Mouse (Mus musculus) liver, embryonic 11.5 days (tissue): ENCODE results near the gene Myo15. TPM values are rescaled to one million over a fixed set of nuclear protein-coding genes. Genes with fewer than 3 reads are reported as not detected.
A peak's percentile ranks its signal among the peaks of the same experiment; 100 is the strongest.

ENCODE experiments used
- ATAC-seq: fragments of 200-750 bp; cut with Nextera tagmentation; replicated peaks from 2 replicates; pipeline ENCODE4 v1.8.0; 2017; ENCODE audit warnings: moderate number of reproducible peaks, mild to moderate bottlenecking, moderate TSS enrichment, moderate library complexity; ENCODE audit not compliant: low FRiP score
- DNase-seq: peaks from one replicate; pipeline ENCODE4 v3.0.0-alpha.2; 2017; ENCODE audit warnings: low spot score
- H3K27ac ChIP-seq: fragments of 300-500 bp; sonication (generic); 2 replicates; pipeline ENCODE4 v1.5.1; 2014; ENCODE audit warnings: mild to moderate bottlenecking, low read depth, low read length, control low read depth
- H3K27me3 ChIP-seq: fragments of 300-500 bp; sonication (generic); replicated peaks from 2 replicates; pipeline ENCODE4 v1.6.1; 2014; ENCODE audit warnings: low read length, mixed read lengths; ENCODE audit not compliant: control insufficient read depth, insufficient read depth
- H3K36me3 ChIP-seq: fragments of 300-500 bp; sonication (generic); 2 replicates; pipeline ENCODE4 v1.6.1; 2014; ENCODE audit warnings: mild to moderate bottlenecking, low read length, moderate library complexity, mixed read lengths; ENCODE audit not compliant: control insufficient read depth, insufficient read depth
- H3K4me1 ChIP-seq: fragments of 300-500 bp; sonication (generic); replicated peaks from 2 replicates; pipeline ENCODE4 v1.6.1; 2014; ENCODE audit warnings: low read length, mixed read lengths; ENCODE audit not compliant: control insufficient read depth, insufficient read depth
- H3K4me2 ChIP-seq: fragments of 300-500 bp; sonication (generic); 2 replicates; pipeline ENCODE4 v1.6.1; 2014; ENCODE audit warnings: mild to moderate bottlenecking, control low read depth, moderate library complexity
- H3K4me3 ChIP-seq: fragments of 300-500 bp; sonication (generic); 2 replicates; pipeline ENCODE4 v1.5.1; 2014; ENCODE audit warnings: low read depth, low read length, control low read depth
- H3K9ac ChIP-seq: fragments of 300-500 bp; sonication (generic); 2 replicates; pipeline ENCODE4 v1.6.1; 2014; ENCODE audit warnings: low read depth, low read length, control low read depth
- H3K9me3 ChIP-seq: fragments of 300-500 bp; sonication (generic); 2 replicates; pipeline ENCODE4 v1.6.1; 2016; ENCODE audit warnings: low read length, inconsistent platforms, mixed read lengths; ENCODE audit not compliant: control insufficient read depth
- WGBS: fragments of 180-500 bp; shearing (Covaris S2); extraction: QIAGEN DNeasy Blood & Tissue Kit; methylation state at CpG from one replicate; pipeline ENCODE4 v1.1.7; 2014; 5-methylcytosine and 5-hydroxymethylcytosine counted together
- polyA plus RNA-seq: library from polyadenylated mRNA; unstranded; fragments of >200 nt; fragmentation: Nextera tagmentation; extraction: Ambion mirVana; gene quantifications from 2 replicates; pipeline ENCODE4 v1.2.1, GENCODE M21; 2014

Gene Myo15
- polyA plus RNA-seq, 1 experiment from 2014 or later = 0.34 TPM

- ATAC-seq = no peak
- Histone ChIP-seq H3K4me2 (no peak overlapping the region), H3K27ac (no peak overlapping the region), H3K4me3 (no peak overlapping the region), H3K27me3 (peaks cover 8% of the 10 kb centered on the region; the same call in 1 of the 2 replicates), H3K9me3 (no peaks in the 10 kb centered on the region), H3K9ac (no peak overlapping the region), H3K4me1 (peaks cover 8% of the 10 kb centered on the region), H3K36me3 (no peaks in the 10 kb centered on the region)
- DNase-seq = no peak
- WGBS = 83% methylated on average over 5 of the region's 5 CpGs
Observed at GRCm38 (mm10) chr11:60475668-60476362, 6.7 kb downstream of the Myo15 start.

GRCm38 (mm10) chr11:60478121-60478520 is 9.0 kb downstream of the Myo15 start:
- Histone ChIP-seq H3K4me1 (peaks cover 8% of the 10 kb centered on the region), H3K9ac (peak overlapping the region; percentile 25; the same call in 1 of the 2 replicates), H3K36me3 (no peaks in the 10 kb centered on the region), H3K27ac (no peak overlapping the region), H3K9me3 (no peaks in the 10 kb centered on the region), H3K4me3 (no peak overlapping the region), H3K4me2 (peak overlapping the region; percentile 56), H3K27me3 (peaks cover 8% of the 10 kb centered on the region; the same call in 1 of the 2 replicates)
- ATAC-seq = peak; percentile 45; the same call in 1 of the 2 replicates
- DNase-seq = no peak
- 27% methylated on average over 17 of the region's 17 CpGs for WGBS

DNA sequence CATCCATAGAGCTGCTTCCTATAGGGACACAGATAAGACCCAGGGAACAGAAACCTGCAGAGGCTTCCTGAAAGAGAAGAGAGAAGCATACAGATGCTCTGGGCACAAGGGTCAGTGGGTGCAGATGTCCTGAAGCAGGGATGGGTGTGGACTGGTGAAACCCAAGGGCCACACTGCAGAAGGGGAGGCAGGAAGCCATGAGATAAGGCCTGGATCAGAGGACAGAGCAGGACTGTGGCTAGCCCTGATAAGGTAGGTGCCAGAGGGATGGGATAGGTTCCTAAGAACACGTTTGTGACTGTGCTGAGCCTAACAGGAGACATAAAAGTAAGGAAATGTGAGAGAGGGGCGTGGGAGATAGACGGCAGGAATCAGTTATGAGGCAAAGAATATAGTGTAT is 17.1 kb downstream of the Myo15 start:
- peak overlapping the region; percentile 38; the same call in 1 of the 2 replicates for H3K9ac ChIP-seq
- no peaks in the 10 kb centered on the region for H3K36me3 ChIP-seq
- H3K4me3 ChIP-seq = no peak overlapping the region
- ATAC-seq (peak; percentile 96), DNase-seq (no peak)
- peaks cover 14% of the 10 kb centered on the region for H3K4me1 ChIP-seq
- peak overlapping the region; percentile 61; the same call in 1 of the 2 replicates for H3K27ac ChIP-seq
- peak overlapping the region; percentile 40 for H3K4me2 ChIP-seq
- H3K9me3 ChIP-seq = no peaks in the 10 kb centered on the region
- WGBS = 36% methylated on average over 3 of the region's 3 CpGs
- H3K27me3 ChIP-seq = no peaks in the 10 kb centered on the region

DNA sequence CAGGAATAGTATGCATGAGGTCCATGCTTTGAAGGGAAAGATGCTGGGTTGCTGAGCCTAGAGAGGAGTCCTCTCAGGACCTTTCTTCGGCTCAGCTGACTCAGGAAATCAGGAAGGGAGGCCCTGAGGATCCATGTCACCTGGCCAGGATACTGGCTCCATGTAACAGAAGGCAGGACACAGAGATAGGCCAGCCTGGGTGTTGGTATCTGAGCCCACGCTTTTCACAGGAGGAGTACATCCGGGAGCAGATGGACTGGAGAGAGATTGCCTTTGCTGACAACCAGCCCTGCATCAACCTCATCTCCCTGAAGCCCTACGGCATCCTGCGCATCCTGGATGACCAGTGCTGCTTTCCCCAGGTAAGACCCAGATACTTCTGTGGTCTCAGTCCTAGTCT is 23.6 kb downstream of the Myo15 start:
- no peak for DNase-seq
- Histone ChIP-seq H3K36me3 (no peaks in the 10 kb centered on the region), H3K9ac (no peak overlapping the region), H3K27me3 (peaks cover 6% of the 10 kb centered on the region), H3K4me3 (no peak overlapping the region), H3K4me2 (no peak overlapping the region), H3K9me3 (no peaks in the 10 kb centered on the region), H3K27ac (no peak overlapping the region), H3K4me1 (no peaks in the 10 kb centered on the region)
- 85% methylated on average over 5 of the region's 5 CpGs for WGBS
- no peak for ATAC-seq

GRCm38 (mm10) chr11:60495692-60496091 is 26.6 kb downstream of the Myo15 start:
- Histone ChIP-seq H3K27me3 (peaks cover 6% of the 10 kb centered on the region), H3K36me3 (no peaks in the 10 kb centered on the region), H3K27ac (no peak overlapping the region), H3K4me3 (no peak overlapping the region), H3K9me3 (no peaks in the 10 kb centered on the region), H3K9ac (no peak overlapping the region), H3K4me2 (no peak overlapping the region), H3K4me1 (no peaks in the 10 kb centered on the region)
- DNase-seq (no peak), ATAC-seq (no peak)
- WGBS = 59% methylated on average over 2 of the region's 2 CpGs

- Histone ChIP-seq H3K4me2 (no peak overlapping the region), H3K27me3 (peaks cover 28% of the 10 kb centered on the region), H3K9ac (no peak overlapping the region), H3K9me3 (no peaks in the 10 kb centered on the region), H3K4me3 (no peak overlapping the region), H3K4me1 (peaks cover 16% of the 10 kb centered on the region), H3K27ac (no peak overlapping the region), H3K36me3 (no peaks in the 10 kb centered on the region)
- WGBS = 80% methylated on average over 13 of the region's 13 CpGs
- no peak for ATAC-seq
- no peak for DNase-seq
Observed at GRCm38 (mm10) chr11:60507281-60507680, 38.1 kb downstream of the Myo15 start.

DNA sequence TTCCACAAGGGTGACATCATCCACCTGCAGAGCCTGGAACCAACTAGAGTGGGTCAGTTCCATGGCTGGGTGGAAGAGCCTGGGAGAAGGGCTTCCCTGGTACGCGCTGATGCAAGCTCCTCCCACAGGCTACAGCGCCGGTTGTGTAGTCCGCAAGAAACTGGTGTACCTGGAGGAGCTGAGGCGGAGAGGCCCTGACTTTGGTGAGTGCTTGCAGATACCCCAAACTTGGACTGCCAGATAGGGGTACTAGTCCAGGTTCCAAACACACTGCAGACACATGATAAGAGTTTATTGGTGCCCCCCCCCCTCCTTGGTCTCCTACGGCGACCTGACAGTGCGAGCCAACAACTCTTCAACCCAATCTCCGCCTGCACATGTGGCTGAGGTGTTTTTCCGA is 39.8 kb downstream of the Myo15 start:
- H3K4me2 ChIP-seq = peak overlapping the region; percentile 85
- 3% methylated on average over 11 of the region's 11 CpGs for WGBS
- ATAC-seq = peak; percentile 92

GRCm38 (mm10) chr11:60509500-60509899 is 40.4 kb downstream of the Myo15 start:
- H3K9me3 ChIP-seq = no peaks in the 10 kb centered on the region
- DNase-seq (peak; percentile 48), ATAC-seq (peak; percentile 72)
- WGBS = 1% methylated on average over 25 of the region's 25 CpGs
- peak overlapping the region; percentile 85 for H3K4me2 ChIP-seq
- H3K4me1 ChIP-seq = peaks cover 16% of the 10 kb centered on the region
- H3K36me3 ChIP-seq = no peaks in the 10 kb centered on the region
- H3K9ac ChIP-seq = peak overlapping the region; percentile 62
- H3K4me3 ChIP-seq = peak overlapping the region; percentile 49
- 0 out of 2 replicates have a peak overlapping the region, but pooled peaks have one; percentile 45 for H3K27ac ChIP-seq
- H3K27me3 ChIP-seq = peaks cover 28% of the 10 kb centered on the region

More for the DNA sequence above, 39.8 kb downstream of the Myo15 start:
- H3K36me3 ChIP-seq = no peaks in the 10 kb centered on the region
- H3K4me3 ChIP-seq = peak overlapping the region; percentile 49
- peaks cover 28% of the 10 kb centered on the region for H3K27me3 ChIP-seq
- peak overlapping the region; percentile 51 for H3K9ac ChIP-seq
- H3K27ac ChIP-seq = peak overlapping the region; percentile 45; the same call in 1 of the 2 replicates
- peak; percentile 50 for DNase-seq
- H3K9me3 ChIP-seq = no peaks in the 10 kb centered on the region
- peaks cover 16% of the 10 kb centered on the region for H3K4me1 ChIP-seq

DNA sequence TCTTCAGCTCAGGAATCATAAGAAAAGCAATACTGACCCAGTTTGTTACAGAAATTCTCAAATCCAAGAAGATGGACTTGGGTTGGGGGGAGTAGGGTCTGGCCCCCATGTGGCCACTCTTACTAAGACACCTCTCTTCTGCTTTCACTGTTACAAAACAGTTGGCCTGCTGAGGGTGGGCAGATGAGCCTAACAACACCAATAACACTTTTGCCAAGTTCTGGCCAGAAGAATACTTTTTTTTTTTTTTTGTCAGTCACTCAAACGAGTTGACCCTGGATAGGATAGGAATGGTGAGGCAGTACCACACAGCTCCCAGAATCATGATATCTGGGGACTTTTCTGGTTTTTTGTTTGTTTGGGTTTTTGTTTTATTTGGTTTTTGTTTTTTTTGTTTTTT is 42.8 kb downstream of the Myo15 start:
- Histone ChIP-seq H3K36me3 (no peaks in the 10 kb centered on the region), H3K27me3 (peaks cover 25% of the 10 kb centered on the region), H3K27ac (no peak overlapping the region), H3K4me2 (no peak overlapping the region), H3K4me1 (peaks cover 16% of the 10 kb centered on the region), H3K9ac (no peak overlapping the region), H3K9me3 (no peaks in the 10 kb centered on the region), H3K4me3 (no peak overlapping the region)
- ATAC-seq (no peak), DNase-seq (no peak)
- 68% methylated on average over 1 of the region's 1 CpGs for WGBS
